Mouse (Mus musculus): ENCODE data around the gene Ydjc.

Ydjc gene

DNA sequence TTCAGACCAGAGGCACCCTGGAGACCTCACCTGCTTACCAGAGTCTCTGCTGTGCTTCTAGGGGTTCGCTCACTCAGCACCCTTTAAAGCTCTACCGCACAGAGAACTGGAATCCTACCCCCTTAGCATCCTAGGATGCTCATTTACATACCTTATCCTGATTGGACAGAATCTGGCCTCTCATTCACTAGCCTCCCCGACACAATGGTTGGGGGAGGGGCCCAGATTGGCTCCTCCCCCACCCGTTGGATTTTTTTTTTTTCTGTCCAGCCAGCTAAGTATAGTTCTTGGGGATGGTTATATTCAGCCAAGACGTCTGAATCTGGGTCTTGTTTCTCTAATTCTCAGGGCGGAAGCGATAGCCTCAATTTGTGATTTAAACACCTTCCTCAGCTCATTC lies at the start of gene Ydjc:
TSS of gene Ydjc (plus strand) at position 283 of the 400 bp plus-strand sequence.
- no peak for DNase-seq (ENCODE audit: low spot score in 2 of 2)

DNA sequence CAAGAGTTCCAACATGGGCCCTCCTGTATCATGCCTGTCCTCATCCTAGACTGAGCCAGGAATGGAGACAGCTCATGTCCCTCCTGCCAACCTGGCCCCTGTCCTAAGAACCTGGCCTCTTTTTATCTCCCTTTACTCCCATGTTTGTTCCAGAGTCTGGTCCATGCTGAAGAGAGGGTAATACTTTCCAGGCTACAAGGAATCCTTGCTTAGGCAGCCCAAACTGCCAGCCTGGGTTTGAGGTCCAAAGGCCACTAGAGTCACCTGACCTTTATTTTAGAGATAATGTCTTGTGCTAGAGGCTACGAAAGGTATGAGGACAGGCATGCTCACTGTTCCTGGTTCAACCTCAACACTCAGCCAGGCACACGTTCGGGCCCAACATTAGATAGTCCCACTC lies 47.5 kb upstream of the Ydjc start:
- no peak for DNase-seq (ENCODE audit: low spot score in 2 of 2)

DNA sequence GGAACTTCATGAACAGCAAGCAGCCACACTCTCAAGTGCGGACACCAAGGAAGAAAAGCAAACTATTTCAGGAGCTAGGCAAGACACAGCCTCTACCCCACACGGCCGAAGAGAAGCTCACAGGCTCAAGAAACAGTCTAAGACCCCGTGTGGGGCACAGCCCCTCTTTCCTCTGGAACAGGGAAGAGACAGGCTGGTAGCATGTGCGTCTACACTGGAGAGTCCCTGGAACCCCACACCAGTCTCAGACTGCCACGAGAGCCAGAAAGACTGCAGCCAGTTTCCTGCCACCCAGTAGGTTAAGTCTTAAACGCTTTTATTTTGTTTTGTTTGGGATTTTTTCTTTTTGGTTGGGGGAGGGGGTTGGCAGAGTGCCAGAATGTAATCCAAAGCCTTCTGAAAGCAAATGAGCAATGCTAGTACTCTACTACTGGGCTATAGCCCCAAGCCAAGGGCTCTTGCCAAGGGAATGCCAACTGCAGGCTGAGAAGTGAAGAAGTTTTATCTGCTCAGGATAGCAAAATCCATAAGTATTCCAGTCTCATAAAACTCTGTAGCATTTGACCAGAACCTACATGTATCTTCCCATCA lies 41.7 kb upstream of the Ydjc start:
- no peak for DNase-seq (ENCODE audit: low spot score in 2 of 2)

DNA sequence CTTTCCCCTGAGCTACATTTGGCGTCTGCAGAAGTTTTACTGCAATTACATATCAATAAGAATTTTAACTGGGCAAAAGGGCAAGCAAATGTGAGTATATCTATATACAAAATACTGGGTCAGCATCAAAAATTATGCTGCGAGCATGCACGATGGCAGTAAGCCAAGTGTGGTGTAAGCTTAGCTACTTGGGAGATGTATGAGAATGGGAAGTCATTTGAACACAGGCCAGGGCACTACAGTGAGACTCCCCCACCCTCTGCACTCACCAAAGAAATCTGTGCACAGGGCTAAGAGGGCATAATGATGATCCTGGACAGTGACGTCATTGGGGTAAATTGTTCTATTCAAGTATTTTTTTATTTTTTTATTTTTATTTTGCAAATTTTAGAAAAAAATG lies 39.8 kb upstream of the Ydjc start:
- no peak for DNase-seq (ENCODE audit: low spot score in 2 of 2)

DNA sequence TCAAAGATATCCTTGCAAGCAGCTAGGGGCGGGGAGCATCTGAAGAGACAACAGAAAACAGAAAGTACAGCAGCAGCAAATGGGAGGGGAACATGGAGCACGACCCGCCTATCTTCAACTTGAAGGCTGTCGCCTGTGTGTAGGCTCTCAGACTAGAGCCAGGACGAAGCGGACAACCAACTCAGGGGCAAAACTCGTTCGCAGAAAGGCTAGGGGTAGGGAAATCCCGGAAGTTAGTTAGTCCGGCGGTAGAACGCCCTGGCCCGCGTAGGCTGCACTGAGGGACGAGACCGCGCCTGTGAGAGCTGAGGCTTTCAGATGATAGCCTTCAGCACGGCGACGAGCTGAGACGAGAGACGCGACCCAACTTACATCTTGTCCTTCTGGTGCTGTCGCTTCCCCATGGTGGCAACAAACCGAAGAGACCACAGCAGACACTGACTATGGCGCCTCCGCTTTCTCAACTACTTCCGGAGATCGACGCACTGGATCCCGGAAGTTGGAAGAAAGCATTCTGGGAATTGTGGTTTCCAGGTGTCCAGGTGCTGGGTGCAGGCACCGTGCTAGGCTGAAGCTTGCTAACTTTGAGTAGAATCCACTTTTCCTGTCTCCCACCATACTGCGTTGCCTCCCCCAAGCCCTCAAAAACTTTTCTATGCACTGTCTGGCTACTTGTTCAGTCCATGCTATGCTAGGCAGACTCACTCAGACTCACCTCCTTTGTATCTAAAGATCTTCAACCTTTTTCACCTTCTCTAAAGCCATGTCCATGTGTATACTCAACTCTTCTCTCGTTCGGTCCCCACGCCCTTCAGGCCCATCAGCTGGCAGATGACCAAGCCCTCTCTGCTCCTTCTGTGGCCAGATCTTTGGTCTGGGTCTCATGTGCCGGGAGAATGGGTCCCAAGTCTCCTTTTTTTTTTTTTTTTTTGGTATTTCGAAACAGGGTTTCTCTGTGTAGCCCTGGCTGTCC lies 33.4 kb upstream of the Ydjc start, which contains the start of gene Ppil2:
TSS of gene Ppil2 (minus strand) at position 487 of the 973 bp plus-strand sequence.
- DNase-seq (ENCODE audit: low spot score in 2 of 2): peak; percentile 64 to 76

DNA sequence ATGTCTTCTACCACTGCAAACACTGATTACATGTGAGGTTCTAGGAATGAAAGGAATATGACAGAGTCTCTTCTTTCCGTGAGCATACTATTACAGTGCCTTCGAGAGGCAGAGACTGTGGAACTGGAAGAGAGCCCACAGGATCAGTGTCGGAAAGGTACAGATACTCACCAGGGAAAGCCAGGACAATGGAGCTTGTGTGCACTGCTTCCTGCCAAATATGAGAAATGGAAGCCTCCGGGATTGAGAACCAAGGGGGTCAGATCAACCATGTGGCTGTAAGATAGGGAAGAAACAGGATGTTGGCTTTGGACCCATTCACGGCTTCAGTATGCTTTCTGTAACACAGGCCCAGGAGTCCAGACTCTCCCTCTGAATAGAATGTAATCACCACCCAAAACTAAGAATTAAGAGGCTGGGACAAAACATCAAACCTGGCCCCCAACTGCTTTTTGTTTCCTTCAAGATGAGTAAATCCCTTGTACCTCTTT lies 27.1 kb upstream of the Ydjc start:
- DNase-seq (ENCODE audit: low spot score in 2 of 2): no peak

DNA sequence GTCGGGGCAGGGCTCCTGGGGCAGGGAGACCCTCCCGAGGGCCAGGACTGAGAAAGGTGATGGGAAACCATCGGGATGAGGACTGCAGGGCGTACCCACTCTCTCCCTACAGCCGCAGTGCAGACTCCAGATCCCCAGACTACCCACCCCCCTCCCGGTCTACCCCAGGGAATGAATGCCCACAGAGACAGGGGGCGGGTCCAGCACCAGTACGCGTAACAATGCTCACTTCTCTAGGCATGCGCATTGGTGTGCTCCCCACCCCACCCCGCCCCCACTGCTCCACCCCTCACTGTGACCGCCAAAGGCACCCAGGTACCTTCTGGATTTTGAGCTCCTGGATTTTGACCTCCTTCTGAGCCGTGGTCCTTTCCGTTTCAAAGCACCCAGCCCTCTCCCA lies 22.9 kb upstream of the Ydjc start:
- no peak for DNase-seq (ENCODE audit: low spot score in 2 of 2)

DNA sequence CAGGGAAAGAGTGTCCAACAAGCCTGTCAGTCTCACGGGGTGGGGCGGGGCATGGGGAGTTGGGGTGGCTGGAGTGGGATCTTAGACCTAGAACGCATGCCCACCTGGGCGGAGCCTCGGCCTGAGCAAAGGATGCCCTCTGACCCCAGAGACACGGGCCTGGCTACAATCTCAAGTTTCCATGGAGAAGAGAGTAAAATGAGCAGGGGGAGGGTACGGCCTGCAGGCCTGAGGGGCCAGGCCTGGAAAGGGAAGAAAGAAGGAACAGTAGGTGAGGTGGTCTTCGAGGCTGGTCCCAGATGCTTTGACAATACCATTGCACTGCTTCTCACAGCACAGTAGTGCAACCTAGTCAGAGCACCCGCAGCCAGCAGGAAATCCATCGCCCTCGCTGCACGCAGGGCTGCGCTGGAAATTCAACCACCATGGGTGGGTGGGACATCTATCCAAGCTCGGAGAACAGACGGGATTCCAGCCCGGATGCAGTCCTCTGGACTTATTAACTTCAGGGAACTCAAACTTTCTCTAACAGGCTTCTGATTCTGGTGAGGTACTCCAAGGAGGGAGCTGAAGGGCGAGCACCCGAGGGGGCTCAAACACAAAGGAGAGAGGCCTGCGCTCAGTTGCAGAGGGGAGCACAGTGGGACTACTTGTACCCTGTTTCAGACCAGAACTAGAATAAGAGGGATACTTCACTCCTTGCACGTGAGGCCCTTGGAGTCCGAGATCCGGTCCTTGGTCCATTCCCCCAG lies 20.1 kb upstream of the Ydjc start:
- no peak for DNase-seq (ENCODE audit: low spot score in 2 of 2)

DNA sequence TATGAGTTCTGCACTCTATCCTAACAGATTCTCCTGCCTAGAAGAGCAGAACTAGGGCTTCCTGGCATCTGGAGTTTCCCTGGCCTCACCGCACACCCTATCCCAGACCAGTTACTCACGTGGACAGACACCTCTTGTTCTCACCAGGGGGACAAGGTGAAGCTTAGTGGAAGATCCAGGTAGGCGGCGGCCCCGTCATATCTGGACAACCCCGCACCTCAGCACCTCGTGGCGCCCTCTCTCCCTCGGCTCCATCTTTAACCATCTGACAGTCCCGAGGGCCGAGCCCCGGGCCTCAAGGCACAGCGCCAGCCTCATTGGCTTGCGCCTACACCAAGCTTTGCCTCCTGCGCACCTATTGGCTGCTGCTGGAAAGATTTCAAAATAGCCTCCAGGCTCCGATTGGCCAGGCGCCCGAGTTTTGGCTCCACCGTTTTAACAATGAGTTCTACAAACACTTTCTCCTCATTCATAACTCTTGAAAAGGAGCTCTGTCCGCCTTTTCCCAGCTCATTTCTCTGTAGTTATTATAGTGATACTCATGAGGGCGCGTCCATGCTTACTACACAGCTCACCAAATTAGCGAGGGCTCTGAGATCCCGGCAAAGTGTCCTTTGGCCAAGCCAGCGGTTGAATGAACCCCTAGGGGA lies 19.4 kb upstream of the Ydjc start, which contains the start of gene 2610318N02Rik:
TSS of gene 2610318N02Rik (minus strand) at position 297 of the 650 bp plus-strand sequence.
- DNase-seq (ENCODE audit: low spot score in 2 of 2): peak; percentile 59 to 86

DNA sequence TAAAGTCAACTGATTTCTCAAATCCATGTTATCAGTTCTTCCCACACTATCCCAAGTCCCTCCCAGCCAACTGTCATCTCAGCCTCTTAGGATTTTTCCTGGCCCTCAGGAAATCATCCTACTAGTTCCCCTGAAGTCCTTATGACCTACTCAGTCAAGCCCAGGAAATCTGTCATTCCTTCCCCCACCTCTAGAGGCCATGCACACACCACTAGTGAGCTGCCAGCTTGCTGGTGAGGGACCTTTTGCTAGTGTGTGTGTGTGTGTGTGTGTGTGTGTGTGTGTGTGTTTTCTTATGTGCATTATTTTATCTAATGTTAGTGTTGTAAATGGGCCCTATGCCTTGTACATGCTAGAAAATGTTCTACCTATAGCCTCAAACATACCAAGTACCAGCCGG lies 17.1 kb upstream of the Ydjc start:
- peak in 1 of 2 experiments; percentile 70 for DNase-seq (ENCODE audit: low spot score in 2 of 2)

DNA sequence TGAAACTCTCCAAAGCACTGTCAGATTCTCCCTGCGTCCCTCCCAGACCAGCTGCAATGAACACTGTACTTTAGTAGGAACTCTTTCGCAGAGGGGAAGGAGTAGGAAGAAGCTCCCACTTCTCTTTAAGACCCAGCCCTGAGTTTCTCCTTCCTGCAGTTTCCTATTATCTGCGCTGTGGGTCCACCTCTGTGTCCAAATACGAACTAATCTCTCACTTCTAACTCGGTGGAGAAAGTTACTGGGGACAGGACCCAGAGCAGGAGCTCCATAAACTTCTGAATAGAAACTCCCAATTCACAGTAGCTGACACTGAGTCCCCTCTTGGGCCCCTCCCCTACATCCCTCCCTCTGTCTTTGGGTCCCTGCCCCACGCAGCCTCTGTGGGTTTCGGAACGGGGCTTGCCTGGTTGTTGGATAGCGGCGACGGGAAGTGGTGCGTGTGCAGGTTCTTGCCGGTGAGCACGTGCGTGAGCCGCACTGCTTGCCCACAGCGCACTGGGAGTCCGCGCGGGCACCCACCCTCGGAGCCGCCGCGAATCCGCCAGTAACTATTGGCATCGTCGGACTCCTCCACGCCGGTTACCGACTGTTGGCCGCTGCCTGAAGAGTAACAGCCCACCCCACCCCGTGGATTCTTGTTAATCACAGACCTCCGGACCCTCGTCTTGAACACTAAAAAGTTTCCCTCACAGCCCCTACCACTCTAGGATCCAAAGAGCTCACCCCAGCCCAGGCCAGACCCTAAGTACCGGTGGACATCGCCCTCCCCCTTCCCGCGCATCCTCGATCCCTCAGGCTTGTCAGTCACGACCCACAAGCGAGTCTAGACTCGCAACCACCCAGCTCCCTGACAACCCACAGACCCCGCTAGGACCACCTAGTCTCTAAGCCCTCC lies 13.0 kb upstream of the Ydjc start:
- peak in 1 of 2 experiments; percentile 59 for DNase-seq (ENCODE audit: low spot score in 2 of 2)

DNA sequence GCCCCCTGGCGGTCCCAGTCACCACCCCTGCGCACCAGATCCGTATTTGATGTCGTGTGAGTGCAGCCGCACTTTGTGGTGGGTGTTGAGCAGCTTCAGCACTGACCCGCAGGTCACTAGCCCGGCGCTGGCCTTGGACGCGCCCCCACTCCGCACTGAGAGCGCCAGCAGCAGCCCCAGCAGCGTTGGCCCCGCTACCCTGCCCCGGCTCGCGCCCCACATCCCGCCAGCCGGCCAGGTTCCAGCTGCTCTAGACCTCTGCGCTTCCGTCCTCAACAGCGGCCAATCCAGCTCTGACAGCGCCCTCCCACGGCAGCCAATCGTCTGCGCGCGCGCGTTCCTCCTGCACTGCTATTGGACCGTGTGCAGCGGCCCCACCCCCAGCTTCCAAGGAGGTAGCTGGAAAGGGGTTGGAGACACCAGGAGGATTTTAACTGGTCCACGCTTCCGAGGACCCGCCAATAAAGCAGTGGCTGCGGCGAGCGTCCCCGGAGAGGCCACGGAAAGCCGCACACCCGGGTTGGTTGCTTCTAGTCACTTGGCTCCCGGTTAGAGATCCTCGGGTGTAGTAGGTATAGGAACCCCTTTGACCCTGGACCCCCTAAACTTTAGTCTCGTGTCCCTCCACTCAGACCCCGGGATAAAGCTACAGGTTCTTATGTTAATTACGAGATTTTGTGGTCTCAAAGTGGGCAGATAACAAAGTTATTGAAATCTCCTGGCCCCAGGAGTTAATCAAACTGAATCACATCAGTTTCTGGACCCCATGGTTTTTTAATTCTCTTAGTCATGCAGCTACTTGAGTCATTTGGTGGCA lies 12.1 kb upstream of the Ydjc start, which contains the start of gene Sdf2l1:
TSS of gene Sdf2l1 (minus strand) at position 295 of the 817 bp plus-strand sequence.
- DNase-seq (ENCODE audit: low spot score in 2 of 2): peak; percentile 91 to 97

DNA sequence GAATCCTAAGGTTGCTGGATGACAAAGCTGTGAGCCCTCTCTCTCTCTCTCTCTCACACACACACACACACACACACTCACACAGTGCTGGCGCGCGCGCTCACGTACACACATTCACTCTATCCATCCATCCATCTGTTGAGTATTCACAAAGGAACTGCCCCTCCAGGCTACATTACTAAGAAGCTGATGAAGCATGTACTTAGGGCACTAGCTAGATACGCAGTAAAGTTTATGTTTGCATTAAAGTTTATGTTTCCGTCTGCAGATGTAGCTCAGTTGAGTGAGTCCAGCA lies 11.6 kb upstream of the Ydjc start:
- no peak for DNase-seq (ENCODE audit: low spot score in 2 of 2)

DNA sequence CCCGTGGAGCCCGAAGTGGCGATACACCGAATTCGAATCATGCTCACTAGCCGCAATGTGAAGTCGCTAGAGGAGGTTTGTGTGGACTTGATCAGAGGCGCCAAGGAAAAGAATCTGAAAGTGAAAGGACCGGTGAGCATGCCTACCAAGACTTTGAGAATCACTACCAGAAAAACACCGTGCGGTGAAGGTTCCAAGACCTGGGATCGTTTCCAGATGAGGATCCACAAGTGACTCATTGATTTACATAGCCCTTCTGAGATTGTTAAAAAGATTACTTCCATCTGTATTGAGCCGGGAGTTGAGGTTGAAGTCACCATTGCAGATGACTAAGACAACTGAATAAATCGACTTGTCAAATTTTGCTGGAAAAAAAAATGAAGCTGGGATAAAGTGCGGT lies 7.1 kb upstream of the Ydjc start:
- no peak for DNase-seq (ENCODE audit: low spot score in 2 of 2)

DNA sequence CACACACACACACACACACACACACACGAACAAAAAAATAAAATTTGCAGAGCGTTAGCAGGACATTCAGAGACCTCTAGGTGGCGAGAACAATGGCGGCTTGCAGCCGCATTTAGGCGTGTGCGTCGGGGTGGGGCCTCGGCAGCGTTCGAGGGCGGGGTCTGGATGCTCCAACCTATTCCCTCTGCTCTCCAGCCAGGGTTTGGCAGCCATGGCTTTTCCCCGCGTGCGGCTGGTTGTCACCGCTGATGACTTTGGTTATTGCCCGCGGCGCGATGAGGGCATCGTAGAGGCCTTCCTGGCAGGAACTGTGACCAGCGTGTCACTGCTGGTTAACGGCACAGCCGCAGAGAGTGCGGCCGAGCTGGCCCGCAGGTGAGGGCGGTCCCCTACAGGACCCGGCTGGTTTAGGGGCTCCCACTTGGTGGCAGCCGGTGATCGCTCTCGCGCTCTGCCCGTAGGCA lies 2.4 kb downstream of the Ydjc start, which contains the start of gene Ccdc116:
TSS of gene Ccdc116 (minus strand) at position 458 of the 464 bp plus-strand sequence.
- DNase-seq (ENCODE audit: low spot score in 2 of 2): peak; percentile 54 to 82

DNA sequence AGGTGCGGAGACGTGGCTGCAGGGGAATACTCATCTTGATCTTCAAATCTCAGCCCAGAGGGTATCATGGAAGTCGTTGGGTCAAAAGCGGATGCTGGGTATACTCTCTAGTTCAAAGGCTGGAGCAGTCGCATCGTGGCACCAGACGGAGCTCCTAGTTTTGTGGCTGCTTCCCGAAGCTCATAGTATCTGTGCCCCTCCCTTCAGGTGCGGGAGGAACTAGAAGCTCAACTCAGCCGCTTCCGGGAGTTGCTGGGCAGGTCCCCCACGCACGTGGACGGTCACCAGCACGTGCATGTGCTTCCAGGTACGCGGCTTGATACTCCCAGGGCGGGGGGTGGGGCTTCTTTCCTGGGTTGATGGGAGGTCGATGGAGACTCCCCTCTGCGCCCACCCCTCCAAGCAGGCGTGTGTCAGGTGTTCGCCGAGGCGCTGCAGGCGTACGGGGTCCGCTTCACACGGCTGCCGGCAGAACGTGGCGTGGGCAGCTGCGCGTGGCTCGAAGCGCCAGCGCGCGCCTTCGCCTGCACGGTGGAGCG lies 3.0 kb downstream of the Ydjc start:
- peak; percentile 26 to 30 for DNase-seq (ENCODE audit: low spot score in 2 of 2)

DNA sequence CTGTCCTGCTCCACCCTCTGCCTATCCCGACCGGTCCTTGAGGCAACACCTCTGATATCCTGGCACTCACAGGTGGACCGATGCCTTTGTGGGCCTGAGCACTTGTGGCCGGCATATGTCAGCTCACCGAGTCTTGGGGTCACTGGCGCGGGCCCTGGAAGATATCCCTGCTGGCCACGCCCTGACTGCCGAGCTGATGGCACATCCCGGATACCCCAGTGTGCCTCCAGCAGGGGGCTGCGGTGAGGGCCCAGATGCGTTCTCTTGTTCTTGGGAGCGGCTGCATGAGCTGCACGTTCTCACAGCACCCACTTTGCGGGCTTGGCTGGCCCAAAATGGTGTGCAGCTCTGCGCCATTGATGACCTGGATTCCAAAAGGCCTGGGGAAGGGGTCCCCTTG lies 3.7 kb downstream of the Ydjc start:
- DNase-seq (ENCODE audit: low spot score in 2 of 2): peak in 1 of 2 experiments; percentile 48

DNA sequence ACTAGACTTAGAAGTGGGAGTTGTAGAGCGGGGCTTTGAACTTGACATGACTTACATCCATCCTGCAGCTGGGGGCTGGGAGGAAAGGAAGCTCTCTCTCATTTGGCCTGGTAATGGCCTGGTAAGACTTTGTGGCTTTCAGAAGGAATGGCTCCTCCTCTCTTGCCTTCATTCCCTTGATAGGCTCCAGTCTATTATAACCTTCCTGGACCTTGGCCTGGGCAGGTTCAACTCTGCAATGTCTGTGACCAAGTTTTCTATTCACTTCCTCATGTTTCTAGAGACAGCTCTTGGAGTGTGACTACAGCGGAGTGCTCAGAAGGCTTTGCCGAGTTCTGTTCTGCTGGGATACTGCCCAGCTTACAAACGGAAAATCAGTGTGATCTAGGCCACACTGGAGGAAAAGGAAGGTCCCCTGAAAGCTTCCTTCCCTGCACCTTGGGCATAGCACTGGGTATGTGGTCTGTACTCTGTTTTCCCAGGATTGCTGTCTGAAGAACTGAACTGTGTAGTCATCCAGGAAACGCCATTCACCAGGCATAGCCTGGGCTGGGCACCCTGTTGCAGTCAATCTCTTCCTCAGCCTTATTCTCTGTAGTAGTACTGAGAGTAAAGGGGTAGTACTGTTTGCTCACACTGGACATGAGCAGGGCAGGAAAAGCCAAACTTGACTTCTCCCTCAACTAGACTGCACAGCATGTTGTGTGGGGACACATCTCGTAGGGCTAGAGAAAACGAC lies 6.3 kb downstream of the Ydjc start:
- no peak for DNase-seq (ENCODE audit: low spot score in 2 of 2)
